Mouse (Mus musculus): Measurements from ENCODE around the gene Itgb3bp.

- no peak for TF ChIP-seq CTCF (IDR thresholded peaks at IDR 0.05; ENCODE audit: low read depth, low read length)
- TF ChIP-seq POLR2A (IDR thresholded peaks at IDR 0.05; ENCODE audit: borderline replicate concordance, low read depth, low read length): no peak
Observed at GRCm38 (mm10) chr4:99947192-99947591, 17.6 kb upstream of the Itgb3bp start.
